Mouse (Mus musculus): ENCODE data around the gene Actb.

The Actb gene

GRCm38 (mm10) chr5:142922251-142922650, 15.7 kb upstream of the Actb start:
- no peak for DNase-seq (ENCODE audit: low spot score)

GRCm38 (mm10) chr5:142921074-142921459, 14.5 kb upstream of the Actb start:
- DNase-seq (ENCODE audit: low spot score) = no peak

GRCm38 (mm10) chr5:142920311-142921073, 13.9 kb upstream of the Actb start:
- DNase-seq (ENCODE audit: low spot score) = peak; percentile 52

- DNase-seq (ENCODE audit: low spot score) = no peak
Measured at GRCm38 (mm10) chr5:142917402-142917801, 10.8 kb upstream of the Actb start.

- no peak for DNase-seq (ENCODE audit: low spot score)
Measured at GRCm38 (mm10) chr5:142916593-142916992, 10.0 kb upstream of the Actb start.

GRCm38 (mm10) chr5:142915231-142915630, 8.7 kb upstream of the Actb start:
- no peak for DNase-seq (ENCODE audit: low spot score)

- DNase-seq (ENCODE audit: low spot score) = no peak
Measured at GRCm38 (mm10) chr5:142912739-142913138, 6.2 kb upstream of the Actb start.

GRCm38 (mm10) chr5:142912320-142912719, 5.8 kb upstream of the Actb start:
- DNase-seq (ENCODE audit: low spot score) = no peak

- DNase-seq (ENCODE audit: low spot score) = no peak
Measured at GRCm38 (mm10) chr5:142911629-142912028, 5.1 kb upstream of the Actb start.

- no peak for DNase-seq (ENCODE audit: low spot score)
Measured at GRCm38 (mm10) chr5:142909576-142910278, 3.2 kb upstream of the Actb start.

GRCm38 (mm10) chr5:142908941-142909575, 2.5 kb upstream of the Actb start:
- no peak for DNase-seq (ENCODE audit: low spot score)

GRCm38 (mm10) chr5:142907803-142908559, 1.4 kb upstream of the Actb start:
- peak; percentile 85 for DNase-seq (ENCODE audit: low spot score)

- peak; percentile 60 for DNase-seq (ENCODE audit: low spot score)
Measured at GRCm38 (mm10) chr5:142907048-142907802, 671 bp upstream of the Actb start.

GRCm38 (mm10) chr5:142905725-142906531, 626 bp downstream of the Actb start:
- DNase-seq (ENCODE audit: low spot score) = peak; percentile 99

GRCm38 (mm10) chr5:142905038-142905695, 1.4 kb downstream of the Actb start:
- no peak for DNase-seq (ENCODE audit: low spot score)

GRCm38 (mm10) chr5:142904208-142905037, 2.1 kb downstream of the Actb start:
- DNase-seq (ENCODE audit: low spot score) = no peak

GRCm38 (mm10) chr5:142903470-142904207, 2.9 kb downstream of the Actb start:
- no peak for DNase-seq (ENCODE audit: low spot score)

GRCm38 (mm10) chr5:142902506-142903314, 3.8 kb downstream of the Actb start:
- DNase-seq (ENCODE audit: low spot score) = no peak
